ENCODE assay signal across 8 mouse cellular contexts in the genomic region with DNA sequence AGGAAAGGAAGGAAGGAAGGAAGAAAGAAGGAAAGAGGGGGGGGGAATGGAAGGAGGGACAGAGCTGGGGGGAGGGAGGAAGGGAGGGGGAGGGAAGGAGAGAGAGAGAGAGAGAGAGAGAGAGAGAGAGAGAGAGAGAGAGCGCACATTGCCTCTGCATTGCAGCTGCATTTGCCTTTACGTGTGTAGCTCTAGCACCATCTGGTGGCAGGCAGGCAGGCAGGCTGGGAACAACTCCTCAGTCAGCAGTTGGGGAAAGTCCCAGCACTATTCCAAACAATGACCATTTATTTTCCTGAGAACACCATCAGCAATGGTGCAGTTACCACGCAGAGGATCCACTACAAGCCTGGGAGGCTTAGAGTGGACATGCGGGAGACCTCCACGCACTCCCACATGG.
DNase-seq lines count a peak whose midpoint lies in the region; ATAC-seq and TF ChIP-seq lines count a peak whose summit lies in the region.

No protein-coding gene starts in this region.

- H3K36me3 ChIP-seq in ES-E14 (ENCODE audit: control insufficient read depth, insufficient read depth, low read length, poor library complexity, severe bottlenecking): no peaks in the 10 kb centered on the region
- H3K36me3 ChIP-seq in embryonic facial prominence, embryonic 14.5 days (ENCODE audit: control insufficient read depth, insufficient read depth, low read length): no peaks in the 10 kb centered on the region
- H3K36me3 ChIP-seq in heart, postnatal 0 days (replicated peaks; ENCODE audit: control insufficient read depth, insufficient read depth, low read length): no peaks in the 10 kb centered on the region
- H3K36me3 ChIP-seq in lung, embryonic 16.5 days (ENCODE audit: control insufficient read depth, insufficient read depth, low read length): no peaks in the 10 kb centered on the region

- in situ Hi-C loops in ES-E14 (cut with MboI; ENCODE audit: low sequenced_read_pairs in 2 of 2, unreplicated experiment in 2 of 2): no loop called here

- peak; percentile 75; the same call in 1 of the 2 replicates for ATAC-seq in embryonic facial prominence, embryonic 14.5 days (ENCODE audit: low read depth)
- ATAC-seq in heart, postnatal 0 days (ENCODE audit: insufficient read depth, low read depth): peak; percentile 75
- ATAC-seq in lung, embryonic 16.5 days (ENCODE audit: low read depth): peak; percentile 67; the same call in 1 of the 2 replicates

- H3K4me2 ChIP-seq in embryonic facial prominence, embryonic 14.5 days (ENCODE audit: low read depth, low read length): no peak overlapping the region
- H3K4me2 ChIP-seq in heart, postnatal 0 days (ENCODE audit: low read depth, low read length): no peak overlapping the region
- no peak overlapping the region for H3K4me2 ChIP-seq in lung, embryonic 16.5 days (ENCODE audit: low read depth, low read length)

- WGBS in embryonic facial prominence, embryonic 14.5 days: 13% methylated on average over 4 of the region's 5 CpGs
- 6% methylated on average over 5 of the region's 5 CpGs for WGBS in heart, postnatal 0 days
- WGBS in lung, embryonic 16.5 days: 12% methylated on average over 5 of the region's 5 CpGs

- DNase-seq in ES-E14 (ENCODE audit: low read depth, low spot score): peak; percentile 26
- peak; percentile 65 to 82 for DNase-seq in adrenal gland, postnatal 36 days
- peak; percentile 85 for DNase-seq in embryonic facial prominence, embryonic 14.5 days (ENCODE audit: low spot score)
- peak; percentile 34 for DNase-seq in heart, postnatal 0 days (ENCODE audit: low spot score)
- DNase-seq in layer of hippocampus, adult 18-20 months (ENCODE audit: low spot score in 2 of 2): peak; percentile 22 to 72
- DNase-seq in retina, embryonic 14.5 days (ENCODE audit: low spot score): peak; percentile 79
- peak; percentile 46 to 53 for DNase-seq in urinary bladder, postnatal 36 days (ENCODE audit: low spot score in 2 of 2)

- no peak overlapping the region for H3K9ac ChIP-seq in ES-E14 (ENCODE audit: insufficient read depth, low read depth, low read length, poor library complexity, severe bottlenecking)
- H3K9ac ChIP-seq in embryonic facial prominence, embryonic 14.5 days (ENCODE audit: low read depth, low read length): no peak overlapping the region
- H3K9ac ChIP-seq in heart, postnatal 0 days (replicated peaks; ENCODE audit: low read depth, low read length): no peak overlapping the region
- H3K9ac ChIP-seq in lung, embryonic 16.5 days (ENCODE audit: low read length): no peak overlapping the region

- peaks cover 0 to 2% of the 10 kb centered on the region in 2 experiments; a peak in 1 of 4 replicates for H3K4me1 ChIP-seq in ES-E14 (ENCODE audit: control insufficient read depth in 2 of 2, insufficient read depth in 2 of 2, low read length in 2 of 2, poor library complexity in 1 of 2)
- H3K4me1 ChIP-seq in embryonic facial prominence, embryonic 14.5 days (ENCODE audit: control insufficient read depth, insufficient read depth, low read length): no peaks in the 10 kb centered on the region
- H3K4me1 ChIP-seq in heart, postnatal 0 days (ENCODE audit: control insufficient read depth, insufficient read depth): no peaks in the 10 kb centered on the region
- no peaks in the 10 kb centered on the region for H3K4me1 ChIP-seq in lung, embryonic 16.5 days (replicated peaks; ENCODE audit: control insufficient read depth, insufficient read depth, low read length)

- H3K4me3 ChIP-seq in ES-E14 (ENCODE audit: insufficient read depth in 1 of 2, low read depth in 1 of 2, low read length in 2 of 2, poor library complexity in 1 of 2, severe bottlenecking in 1 of 2): no peak overlapping the region
- H3K4me3 ChIP-seq in embryonic facial prominence, embryonic 14.5 days (ENCODE audit: low read depth, low read length): no peak overlapping the region
- H3K4me3 ChIP-seq in heart, postnatal 0 days (ENCODE audit: low read depth, low read length): no peak overlapping the region
- no peak overlapping the region for H3K4me3 ChIP-seq in lung, embryonic 16.5 days (ENCODE audit: low read length)

- no peaks in the 10 kb centered on the region for H3K27me3 ChIP-seq in embryonic facial prominence, embryonic 14.5 days (replicated peaks; ENCODE audit: control insufficient read depth, insufficient read depth, low read length)
- H3K27me3 ChIP-seq in heart, postnatal 0 days (ENCODE audit: control insufficient read depth, insufficient read depth, low read length): no peaks in the 10 kb centered on the region
- H3K27me3 ChIP-seq in lung, embryonic 16.5 days (ENCODE audit: control insufficient read depth, insufficient read depth, low read depth, low read length): no peaks in the 10 kb centered on the region

- no peak overlapping the region for H3K27ac ChIP-seq in ES-E14 (ENCODE audit: insufficient read depth, low read depth, low read length, poor library complexity, severe bottlenecking)
- H3K27ac ChIP-seq in embryonic facial prominence, embryonic 14.5 days (replicated peaks; ENCODE audit: low read depth, low read length): no peak overlapping the region
- no peak overlapping the region for H3K27ac ChIP-seq in heart, postnatal 0 days (ENCODE audit: low read depth)
- no peak overlapping the region for H3K27ac ChIP-seq in lung, embryonic 16.5 days (ENCODE audit: low read length)

- no peaks in the 10 kb centered on the region for H3K9me3 ChIP-seq in ES-E14 (ENCODE audit: control insufficient read depth, insufficient read depth, low read depth, low read length)
- no peaks in the 10 kb centered on the region for H3K9me3 ChIP-seq in embryonic facial prominence, embryonic 14.5 days (ENCODE audit: control insufficient read depth, low read length)
- no peaks in the 10 kb centered on the region for H3K9me3 ChIP-seq in heart, postnatal 0 days (replicated peaks; ENCODE audit: control insufficient read depth, low read length)
- no peaks in the 10 kb centered on the region for H3K9me3 ChIP-seq in lung, embryonic 16.5 days (ENCODE audit: control insufficient read depth, low read length)

- TF ChIP-seq EP300 in heart, postnatal 0 days (IDR thresholded peaks at IDR 0.05; ENCODE audit: low read depth): no peak

- TF ChIP-seq CTCF in heart, postnatal 0 days (IDR thresholded peaks at IDR 0.05; ENCODE audit: low read depth): peak; percentile 98

TF ChIP-seq in ES-E14, 5 proteins besides CTCF, POLR2A, EP300 and RAD21:
- TF ChIP-seq ZC3H11A (IDR thresholded peaks at IDR 0.05; ENCODE audit: borderline replicate concordance, low read depth, low read length) (peak; percentile 34; the same call in 1 of the 2 replicates), CHD2 (IDR thresholded peaks at IDR 0.05; ENCODE audit: low read depth, low read length) (no peak)

Comparison
In these comparisons a context has a peak if more than half of its experiments do, and no peak if none do; other contexts are left out.
1. DNase-seq: peak in every context shown above with its lines; median percentile 85 in embryonic facial prominence, embryonic 14.5 days; 79 in retina, embryonic 14.5 days; 74 in adrenal gland, postnatal 36 days; 50 in urinary bladder, postnatal 36 days; 47 in layer of hippocampus, adult 18-20 months; 34 in heart, postnatal 0 days; 26 in ES-E14.